Mouse (Mus musculus): ENCODE data around the gene Cdyl2. TPM values are rescaled to one million over a fixed set of nuclear protein-coding genes. Genes with fewer than 3 reads are reported as not detected.

The Cdyl2 gene
- polyA plus RNA-seq, 1 experiment, result 4.6 TPM

GRCm38 (mm10) chr8:116617891-116618290, 114.9 kb downstream of the Cdyl2 start:
- no peak overlapping the region for H3K4me3 ChIP-seq (ENCODE audit: insufficient read depth, low read length)
- peak overlapping the region; percentile 29; the same call in 1 of the 2 replicates for H3K27ac ChIP-seq (ENCODE audit: insufficient read depth, low read length)
- TF ChIP-seq CTCF (IDR thresholded peaks at IDR 0.05; ENCODE audit: borderline replicate concordance, insufficient read depth, low read length) (no peak), POLR2A (IDR thresholded peaks at IDR 0.05; ENCODE audit: low read depth, low read length) (no peak)
- 0 out of 2 replicates have a peak, but pooled peaks cover 7% of the 10 kb centered on the region for H3K4me1 ChIP-seq (ENCODE audit: control insufficient read depth, insufficient read depth, low read length)

GRCm38 (mm10) chr8:116616369-116616768, 116.4 kb downstream of the Cdyl2 start:
- H3K4me3 ChIP-seq (ENCODE audit: insufficient read depth, low read length), result no peak overlapping the region
- TF ChIP-seq POLR2A (IDR thresholded peaks at IDR 0.05; ENCODE audit: low read depth, low read length) (no peak), CTCF (IDR thresholded peaks at IDR 0.05; ENCODE audit: borderline replicate concordance, insufficient read depth, low read length) (0 out of 2 replicates have a peak, but pooled peaks have one; percentile 7)
- 0 out of 2 replicates have a peak, but pooled peaks cover 4% of the 10 kb centered on the region for H3K4me1 ChIP-seq (ENCODE audit: control insufficient read depth, insufficient read depth, low read length)
- no peak overlapping the region for H3K27ac ChIP-seq (ENCODE audit: insufficient read depth, low read length)

GRCm38 (mm10) chr8:116614901-116615300, 117.9 kb downstream of the Cdyl2 start:
- TF ChIP-seq POLR2A (IDR thresholded peaks at IDR 0.05; ENCODE audit: low read depth, low read length) (no peak), CTCF (IDR thresholded peaks at IDR 0.05; ENCODE audit: borderline replicate concordance, insufficient read depth, low read length) (no peak)

DNA sequence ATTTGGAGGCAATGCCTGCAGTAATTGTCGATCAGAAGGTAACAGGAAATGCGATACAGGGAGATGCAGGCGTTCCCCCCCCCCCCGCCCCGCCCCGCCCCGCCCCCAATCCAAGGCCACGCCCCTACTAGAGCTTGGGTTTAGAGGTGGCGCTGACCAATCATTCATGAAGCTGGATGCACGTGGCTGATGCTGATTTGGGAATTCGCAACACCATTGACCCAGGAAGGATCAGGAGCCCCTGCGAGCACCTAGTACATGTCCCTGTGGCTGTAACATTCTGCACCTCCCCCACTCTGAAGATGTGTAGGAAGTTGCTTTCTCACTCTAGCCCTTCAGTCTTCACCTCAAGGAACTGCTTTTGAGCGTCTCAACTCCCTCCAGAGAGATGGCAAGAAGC, 126.6 kb downstream of the Cdyl2 start:
- TF ChIP-seq POLR2A (IDR thresholded peaks at IDR 0.05; ENCODE audit: low read depth, low read length) (no peak), CTCF (IDR thresholded peaks at IDR 0.05; ENCODE audit: borderline replicate concordance, insufficient read depth, low read length) (no peak)
- no peaks in the 10 kb centered on the region for H3K4me1 ChIP-seq (ENCODE audit: control insufficient read depth, insufficient read depth, low read length)
- no peak overlapping the region for H3K4me3 ChIP-seq (ENCODE audit: insufficient read depth, low read length)
- H3K27ac ChIP-seq (ENCODE audit: insufficient read depth, low read length), result no peak overlapping the region

More at GRCm38 (mm10) chr8:116614901-116615300, 117.9 kb downstream of the Cdyl2 start:
- Histone ChIP-seq H3K4me1 (ENCODE audit: control insufficient read depth, insufficient read depth, low read length) (0 out of 2 replicates have a peak, but pooled peaks cover 4% of the 10 kb centered on the region), H3K27ac (ENCODE audit: insufficient read depth, low read length) (no peak overlapping the region), H3K4me3 (ENCODE audit: insufficient read depth, low read length) (no peak overlapping the region)

GRCm38 (mm10) chr8:116602806-116603205, 130.0 kb downstream of the Cdyl2 start:
- no peaks in the 10 kb centered on the region for H3K4me1 ChIP-seq (ENCODE audit: control insufficient read depth, insufficient read depth, low read length)
- TF ChIP-seq CTCF (IDR thresholded peaks at IDR 0.05; ENCODE audit: borderline replicate concordance, insufficient read depth, low read length) (peak; percentile 18; the same call in 1 of the 2 replicates), POLR2A (IDR thresholded peaks at IDR 0.05; ENCODE audit: low read depth, low read length) (no peak)
- H3K27ac ChIP-seq (ENCODE audit: insufficient read depth, low read length), result no peak overlapping the region
- no peak overlapping the region for H3K4me3 ChIP-seq (ENCODE audit: insufficient read depth, low read length)

DNA sequence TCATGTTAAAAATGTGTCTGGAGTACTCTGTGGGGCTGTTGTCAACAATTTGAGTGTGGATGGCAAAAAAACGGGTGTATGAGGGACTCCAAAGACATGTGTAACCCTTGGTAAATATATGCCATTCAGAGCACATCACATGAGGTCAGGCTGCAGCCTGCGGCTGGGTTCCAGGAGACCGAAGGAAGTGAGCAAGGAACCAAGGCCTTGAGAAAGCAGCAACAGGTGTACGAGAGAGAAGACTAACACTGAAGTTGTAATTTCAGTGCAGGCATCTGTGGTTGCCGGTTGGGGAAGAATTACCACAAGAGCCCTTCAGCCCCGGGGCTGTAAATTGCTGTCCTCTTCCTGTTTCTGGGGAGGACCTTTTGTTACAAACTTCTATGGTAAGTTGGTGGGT, 133.1 kb downstream of the Cdyl2 start:
- H3K4me1 ChIP-seq (ENCODE audit: control insufficient read depth, insufficient read depth, low read length), result no peaks in the 10 kb centered on the region
- TF ChIP-seq POLR2A (IDR thresholded peaks at IDR 0.05; ENCODE audit: low read depth, low read length) (no peak), CTCF (IDR thresholded peaks at IDR 0.05; ENCODE audit: borderline replicate concordance, insufficient read depth, low read length) (no peak)
- no peak overlapping the region for H3K4me3 ChIP-seq (ENCODE audit: insufficient read depth, low read length)
- H3K27ac ChIP-seq (ENCODE audit: insufficient read depth, low read length), result no peak overlapping the region

DNA sequence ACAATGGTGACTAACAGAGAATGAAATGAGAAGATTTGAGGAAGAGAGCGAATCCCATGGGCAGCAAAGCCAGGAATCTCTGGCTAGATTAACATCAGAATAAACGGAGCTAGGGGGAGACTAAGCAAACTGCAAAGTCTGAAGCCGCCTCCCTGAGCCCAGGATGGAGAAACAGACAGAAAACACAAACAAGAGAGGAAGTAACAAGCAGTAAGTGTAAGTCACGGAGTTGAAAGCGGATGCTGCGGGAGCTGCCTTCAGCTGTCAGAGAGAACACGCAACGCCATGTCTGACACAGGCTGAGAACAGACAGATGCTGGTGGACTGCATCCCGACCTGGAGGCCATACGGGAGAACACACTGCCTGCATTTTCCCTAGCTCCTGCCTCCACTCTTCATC, 141.6 kb downstream of the Cdyl2 start:
- H3K27ac ChIP-seq (ENCODE audit: insufficient read depth, low read length), result no peak overlapping the region
- no peaks in the 10 kb centered on the region for H3K4me1 ChIP-seq (ENCODE audit: control insufficient read depth, insufficient read depth, low read length)
- TF ChIP-seq CTCF (IDR thresholded peaks at IDR 0.05; ENCODE audit: borderline replicate concordance, insufficient read depth, low read length) (no peak), POLR2A (IDR thresholded peaks at IDR 0.05; ENCODE audit: low read depth, low read length) (no peak)
- no peak overlapping the region for H3K4me3 ChIP-seq (ENCODE audit: insufficient read depth, low read length)

- Histone ChIP-seq H3K4me3 (ENCODE audit: insufficient read depth, low read length) (no peak overlapping the region), H3K4me1 (ENCODE audit: control insufficient read depth, insufficient read depth, low read length) (no peaks in the 10 kb centered on the region), H3K27ac (ENCODE audit: insufficient read depth, low read length) (no peak overlapping the region)
- TF ChIP-seq CTCF (IDR thresholded peaks at IDR 0.05; ENCODE audit: borderline replicate concordance, insufficient read depth, low read length) (no peak), POLR2A (IDR thresholded peaks at IDR 0.05; ENCODE audit: low read depth, low read length) (no peak)
Observed at GRCm38 (mm10) chr8:116590546-116590945, 142.2 kb downstream of the Cdyl2 start.

GRCm38 (mm10) chr8:116590106-116590505, 142.7 kb downstream of the Cdyl2 start:
- TF ChIP-seq POLR2A (IDR thresholded peaks at IDR 0.05; ENCODE audit: low read depth, low read length), result no peak
- no peak for TF ChIP-seq CTCF (IDR thresholded peaks at IDR 0.05; ENCODE audit: borderline replicate concordance, insufficient read depth, low read length)
- H3K4me3 ChIP-seq (ENCODE audit: insufficient read depth, low read length), result no peak overlapping the region
- no peak overlapping the region for H3K27ac ChIP-seq (ENCODE audit: insufficient read depth, low read length)
- H3K4me1 ChIP-seq (ENCODE audit: control insufficient read depth, insufficient read depth, low read length), result no peaks in the 10 kb centered on the region

DNA sequence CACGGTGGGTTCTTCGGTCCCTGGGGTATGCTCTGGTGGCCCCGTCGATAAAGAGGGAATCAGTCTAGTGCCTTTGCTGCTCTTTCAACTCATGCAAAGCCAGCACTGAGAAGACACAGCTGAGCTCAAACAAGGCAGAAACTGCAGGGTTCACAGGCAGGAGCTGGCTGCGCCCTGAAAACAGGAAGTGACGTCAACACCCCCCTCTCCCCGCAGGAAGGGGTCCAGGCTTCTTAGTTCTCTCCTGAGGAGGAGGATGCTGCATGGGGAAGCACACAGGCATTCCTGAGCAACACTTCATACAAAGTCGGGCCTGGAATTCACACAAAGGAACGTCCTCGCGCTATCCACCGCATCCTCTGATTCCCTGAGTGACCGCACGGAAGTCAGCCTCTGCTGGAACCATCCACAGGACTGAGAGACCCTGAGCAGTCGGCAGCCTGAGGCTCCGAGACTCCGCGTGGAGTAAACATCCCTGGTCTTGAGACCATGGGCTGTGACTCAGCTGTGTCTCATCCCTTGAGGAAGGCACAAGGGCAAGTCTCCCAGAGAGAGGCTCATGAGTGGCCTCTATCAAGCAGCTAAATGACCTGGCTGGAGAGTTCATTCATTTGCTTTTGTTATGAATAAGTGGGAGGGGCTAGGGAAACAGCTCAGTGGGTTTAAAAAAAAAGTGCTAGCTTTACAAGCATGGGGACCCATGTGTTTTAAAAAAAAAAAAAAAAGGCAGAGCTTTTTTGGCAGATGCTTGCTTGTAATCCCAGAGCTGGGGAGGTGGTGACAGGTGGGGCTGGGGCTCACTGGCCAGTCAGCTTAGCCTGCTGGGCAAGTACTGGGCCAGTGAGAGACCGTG, 144.9 kb downstream of the Cdyl2 start:
- Histone ChIP-seq H3K4me1 (ENCODE audit: control insufficient read depth, insufficient read depth, low read length) (no peaks in the 10 kb centered on the region), H3K27ac (ENCODE audit: insufficient read depth, low read length) (no peak overlapping the region), H3K4me3 (ENCODE audit: insufficient read depth, low read length) (no peak overlapping the region)
- TF ChIP-seq CTCF (IDR thresholded peaks at IDR 0.05; ENCODE audit: borderline replicate concordance, insufficient read depth, low read length), result no peak
- TF ChIP-seq POLR2A (IDR thresholded peaks at IDR 0.05; ENCODE audit: low read depth, low read length), result no peak

Measured in embryonic fibroblast, embryonic 13.5 days (primary cell).